Mouse (Mus musculus): Measurements from ENCODE around the gene Hmga2.

GRCm38 (mm10) chr10:120388966-120389365 lies 87.3 kb downstream of the Hmga2 start:
- no peak for TF ChIP-seq CTCF (IDR thresholded peaks at IDR 0.05; ENCODE audit: low read depth)
- TF ChIP-seq EP300 (IDR thresholded peaks at IDR 0.05; ENCODE audit: low read depth), result no peak
